Mouse (Mus musculus) liver (tissue): ENCODE data around the gene Lnpk.

Experiments
- DNase-seq: peaks from one replicate; pipeline ENCODE4 v3.0.0-alpha.2; 2020; ENCODE audit warnings: mixed read lengths

Gene Lnpk

GRCm38 (mm10) chr2:74488443-74488842, 90.8 kb downstream of the Lnpk start:
- DNase-seq, result no peak

GRCm38 (mm10) chr2:74482651-74483050, 96.6 kb downstream of the Lnpk start:
- no peak for DNase-seq

GRCm38 (mm10) chr2:74482086-74482485, 97.1 kb downstream of the Lnpk start:
- DNase-seq, result no peak
